Mouse (Mus musculus): Measurements from ENCODE around the gene Nsmf. TPM values are rescaled to one million over a fixed set of nuclear protein-coding genes. Genes with fewer than 3 reads are reported as not detected.

Nsmf gene
- polyA plus RNA-seq, 1 experiment, result 69.1 TPM

DNA sequence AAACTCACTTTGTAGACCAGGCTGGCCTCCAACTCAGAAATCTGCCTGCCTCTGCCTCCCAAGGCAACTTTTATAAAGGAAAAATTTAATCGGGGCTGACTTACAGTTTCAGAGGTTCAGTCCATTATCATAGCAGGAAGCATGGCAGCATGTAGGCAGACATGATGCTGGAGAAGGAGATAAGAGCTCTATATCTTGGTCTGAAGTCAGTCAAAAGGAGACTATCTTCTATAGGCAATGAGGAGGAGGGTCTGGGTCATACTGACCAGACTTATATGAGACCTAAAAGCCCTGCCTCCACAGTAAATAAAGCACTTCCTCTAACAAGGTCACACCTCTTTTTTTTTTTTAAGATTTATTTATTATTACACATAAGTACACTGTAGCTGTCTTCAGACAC, 10.1 kb downstream of the Nsmf start:
- Histone ChIP-seq H3K27ac (ENCODE audit: control insufficient read depth, insufficient read depth, low read depth, low read length) (no peak overlapping the region), H3K4me1 (ENCODE audit: control insufficient read depth, insufficient read depth, low read length) (no peaks in the 10 kb centered on the region), H3K4me3 (ENCODE audit: control insufficient read depth, low read depth, low read length) (no peak overlapping the region), H3K36me3 (ENCODE audit: control insufficient read depth, insufficient read depth, low read length) (no peaks in the 10 kb centered on the region; the same call in 1 of the 2 replicates), H3K27me3 (ENCODE audit: control insufficient read depth, insufficient read depth, low read length) (no peaks in the 10 kb centered on the region)
- TF ChIP-seq POLR2A (IDR thresholded peaks at IDR 0.05; ENCODE audit: control insufficient read depth, low read depth, low read length), result no peak
- no peak for TF ChIP-seq CTCF (IDR thresholded peaks at IDR 0.05; ENCODE audit: control insufficient read depth, insufficient read depth, insufficient replicate concordance, low read depth, low read length)

DNA sequence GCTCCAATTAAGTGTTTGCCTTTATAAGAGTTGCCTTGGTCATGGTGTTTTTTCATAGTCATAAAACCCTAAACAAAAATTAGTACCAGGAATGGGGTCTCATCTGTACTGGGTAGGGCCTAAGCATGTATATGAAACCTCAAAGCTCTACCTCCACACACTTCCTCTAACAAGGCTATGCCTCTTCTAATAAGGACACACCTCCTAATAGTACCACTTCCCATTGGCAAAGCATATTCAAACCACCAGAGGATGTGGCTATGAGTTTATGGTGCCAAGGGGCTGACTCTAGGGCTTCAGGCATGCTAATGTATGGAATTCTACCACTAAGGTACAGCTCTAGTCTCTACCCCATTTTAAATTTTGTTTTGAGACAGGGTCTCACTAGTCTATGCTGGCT, 11.4 kb downstream of the Nsmf start:
- Histone ChIP-seq H3K4me3 (ENCODE audit: control insufficient read depth, low read depth, low read length) (no peak overlapping the region), H3K36me3 (ENCODE audit: control insufficient read depth, insufficient read depth, low read length) (no peaks in the 10 kb centered on the region), H3K4me1 (ENCODE audit: control insufficient read depth, insufficient read depth, low read length) (no peaks in the 10 kb centered on the region), H3K27me3 (ENCODE audit: control insufficient read depth, insufficient read depth, low read length) (no peaks in the 10 kb centered on the region), H3K27ac (ENCODE audit: control insufficient read depth, insufficient read depth, low read depth, low read length) (no peak overlapping the region)
- no peak for TF ChIP-seq POLR2A (IDR thresholded peaks at IDR 0.05; ENCODE audit: control insufficient read depth, low read depth, low read length)
- TF ChIP-seq CTCF (IDR thresholded peaks at IDR 0.05; ENCODE audit: control insufficient read depth, insufficient read depth, insufficient replicate concordance, low read depth, low read length), result no peak

DNA sequence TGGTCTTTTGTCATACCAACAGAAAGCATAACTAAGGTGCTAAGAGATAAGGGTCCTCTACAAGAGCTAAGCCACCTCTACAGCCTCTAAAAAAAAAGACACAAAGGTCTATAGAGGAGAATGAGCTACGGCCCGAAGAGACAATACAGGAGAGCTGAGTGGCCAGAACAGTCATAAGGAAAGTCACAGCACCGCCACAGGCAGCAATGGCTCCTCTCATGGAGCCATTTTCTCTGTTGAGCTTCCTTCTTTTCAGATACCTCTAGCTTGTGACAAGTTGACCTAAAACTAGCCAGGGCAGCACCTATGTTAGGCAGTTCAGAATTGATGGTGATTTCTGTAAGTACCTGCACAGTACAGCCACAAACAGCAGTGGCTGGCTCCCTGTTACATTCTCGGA, 12.4 kb downstream of the Nsmf start:
- Histone ChIP-seq H3K27me3 (ENCODE audit: control insufficient read depth, insufficient read depth, low read length) (no peaks in the 10 kb centered on the region), H3K36me3 (ENCODE audit: control insufficient read depth, insufficient read depth, low read length) (no peaks in the 10 kb centered on the region), H3K27ac (ENCODE audit: control insufficient read depth, insufficient read depth, low read depth, low read length) (no peak overlapping the region), H3K4me3 (ENCODE audit: control insufficient read depth, low read depth, low read length) (no peak overlapping the region), H3K4me1 (ENCODE audit: control insufficient read depth, insufficient read depth, low read length) (no peaks in the 10 kb centered on the region)
- TF ChIP-seq CTCF (IDR thresholded peaks at IDR 0.05; ENCODE audit: control insufficient read depth, insufficient read depth, insufficient replicate concordance, low read depth, low read length) (no peak), POLR2A (IDR thresholded peaks at IDR 0.05; ENCODE audit: control insufficient read depth, low read depth, low read length) (no peak)

DNA sequence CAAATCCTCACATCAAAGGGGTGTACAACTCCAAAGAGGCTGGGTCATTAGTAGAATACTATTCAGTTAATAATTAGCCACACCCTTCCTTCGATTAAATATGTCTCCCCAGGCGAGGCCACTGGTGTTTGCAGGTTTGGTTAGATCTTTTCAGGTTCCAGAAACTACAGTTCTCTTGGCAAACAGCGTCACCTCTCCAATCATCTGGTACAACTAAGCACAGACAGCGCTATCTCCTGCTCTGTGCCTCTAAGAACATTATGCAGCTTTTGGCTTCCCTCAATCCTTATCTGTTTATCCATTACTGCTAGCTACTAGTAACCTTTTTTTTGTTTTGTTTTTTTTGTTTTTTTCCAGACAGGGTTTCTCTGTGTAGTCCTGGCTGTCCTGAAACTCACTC, 15.4 kb downstream of the Nsmf start:
- TF ChIP-seq POLR2A (IDR thresholded peaks at IDR 0.05; ENCODE audit: control insufficient read depth, low read depth, low read length) (no peak), CTCF (IDR thresholded peaks at IDR 0.05; ENCODE audit: control insufficient read depth, insufficient read depth, insufficient replicate concordance, low read depth, low read length) (no peak)
- no peak overlapping the region for H3K27ac ChIP-seq (ENCODE audit: control insufficient read depth, insufficient read depth, low read depth, low read length)
- no peaks in the 10 kb centered on the region for H3K27me3 ChIP-seq (ENCODE audit: control insufficient read depth, insufficient read depth, low read length)
- H3K4me1 ChIP-seq (ENCODE audit: control insufficient read depth, insufficient read depth, low read length), result no peaks in the 10 kb centered on the region
- H3K36me3 ChIP-seq (ENCODE audit: control insufficient read depth, insufficient read depth, low read length), result no peaks in the 10 kb centered on the region
- H3K4me3 ChIP-seq (ENCODE audit: control insufficient read depth, low read depth, low read length), result no peak overlapping the region

DNA sequence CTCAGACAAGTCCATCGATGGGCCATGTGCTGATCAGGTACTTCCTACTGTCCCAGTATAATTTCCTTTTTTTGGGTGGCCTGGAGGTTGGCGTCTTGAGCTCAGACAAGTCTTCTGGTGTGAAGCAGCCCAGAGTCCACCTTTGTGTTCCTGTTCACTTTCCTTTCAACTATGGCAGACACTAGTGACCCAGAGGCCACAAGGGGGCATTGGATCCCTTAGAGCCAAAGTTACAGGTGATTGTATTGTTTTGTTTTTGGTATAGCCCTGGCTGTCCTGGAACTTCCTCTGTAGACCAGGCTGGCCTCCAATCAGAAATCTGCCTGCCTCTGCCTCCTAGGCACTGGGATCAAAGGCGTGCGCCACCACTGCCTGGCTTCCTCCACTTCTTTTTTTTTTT, 18.2 kb downstream of the Nsmf start:
- no peaks in the 10 kb centered on the region for H3K36me3 ChIP-seq (ENCODE audit: control insufficient read depth, insufficient read depth, low read length)
- no peak overlapping the region for H3K4me3 ChIP-seq (ENCODE audit: control insufficient read depth, low read depth, low read length)

DNA sequence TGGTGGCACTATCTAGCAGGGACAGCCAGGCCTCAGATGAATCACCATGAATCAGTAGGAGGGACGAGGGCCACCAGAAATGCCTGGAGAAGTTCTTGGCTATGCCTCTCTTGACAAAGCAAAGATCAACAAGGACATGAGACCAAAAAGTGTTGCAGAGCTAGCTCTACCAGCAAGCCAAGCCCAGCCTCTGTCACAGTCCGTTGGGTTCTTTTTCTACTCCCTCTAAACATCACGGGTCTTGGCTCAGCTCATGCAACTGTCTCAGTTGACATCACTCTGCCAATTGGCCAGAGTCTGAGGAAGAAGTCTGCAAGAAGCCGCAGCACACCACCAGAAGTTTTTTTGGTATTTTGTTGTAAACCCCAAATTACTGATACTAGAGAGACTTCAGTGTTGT, 21.4 kb downstream of the Nsmf start:
- Histone ChIP-seq H3K27ac (ENCODE audit: control insufficient read depth, insufficient read depth, low read depth, low read length) (no peak overlapping the region), H3K4me1 (ENCODE audit: control insufficient read depth, insufficient read depth, low read length) (no peaks in the 10 kb centered on the region), H3K36me3 (ENCODE audit: control insufficient read depth, insufficient read depth, low read length) (no peaks in the 10 kb centered on the region), H3K27me3 (ENCODE audit: control insufficient read depth, insufficient read depth, low read length) (no peaks in the 10 kb centered on the region), H3K4me3 (ENCODE audit: control insufficient read depth, low read depth, low read length) (no peak overlapping the region)
- TF ChIP-seq CTCF (IDR thresholded peaks at IDR 0.05; ENCODE audit: control insufficient read depth, insufficient read depth, insufficient replicate concordance, low read depth, low read length), result no peak
- no peak for TF ChIP-seq POLR2A (IDR thresholded peaks at IDR 0.05; ENCODE audit: control insufficient read depth, low read depth, low read length)

More for the DNA sequence above, 18.2 kb downstream of the Nsmf start:
- Histone ChIP-seq H3K27ac (ENCODE audit: control insufficient read depth, insufficient read depth, low read depth, low read length) (no peak overlapping the region), H3K27me3 (ENCODE audit: control insufficient read depth, insufficient read depth, low read length) (no peaks in the 10 kb centered on the region), H3K4me1 (ENCODE audit: control insufficient read depth, insufficient read depth, low read length) (no peaks in the 10 kb centered on the region)
- TF ChIP-seq CTCF (IDR thresholded peaks at IDR 0.05; ENCODE audit: control insufficient read depth, insufficient read depth, insufficient replicate concordance, low read depth, low read length), result no peak
- no peak for TF ChIP-seq POLR2A (IDR thresholded peaks at IDR 0.05; ENCODE audit: control insufficient read depth, low read depth, low read length)

DNA sequence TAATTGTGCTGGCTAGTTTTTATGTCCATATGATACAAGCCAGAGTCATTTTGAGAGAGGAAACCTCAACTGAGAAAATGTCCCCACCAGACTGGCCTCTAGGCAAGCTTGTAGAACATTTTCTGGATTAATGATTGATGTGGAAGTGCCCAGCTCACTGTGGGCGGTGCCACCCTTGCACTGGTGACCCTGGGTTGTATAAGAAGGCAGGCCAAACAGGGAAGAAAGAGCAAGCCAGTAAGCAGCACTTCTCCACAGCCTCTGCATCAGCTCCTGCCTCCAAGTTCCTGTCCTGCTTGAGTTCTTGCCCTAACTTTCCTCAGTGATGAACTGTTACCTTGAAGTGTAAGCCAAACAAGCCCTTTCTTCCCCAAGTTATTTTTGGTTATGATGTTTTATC, 24.8 kb downstream of the Nsmf start:
- Histone ChIP-seq H3K27ac (ENCODE audit: control insufficient read depth, insufficient read depth, low read depth, low read length) (no peak overlapping the region), H3K4me1 (ENCODE audit: control insufficient read depth, insufficient read depth, low read length) (no peaks in the 10 kb centered on the region), H3K27me3 (ENCODE audit: control insufficient read depth, insufficient read depth, low read length) (no peaks in the 10 kb centered on the region), H3K4me3 (ENCODE audit: control insufficient read depth, low read depth, low read length) (no peak overlapping the region), H3K36me3 (ENCODE audit: control insufficient read depth, insufficient read depth, low read length) (no peaks in the 10 kb centered on the region)
- TF ChIP-seq CTCF (IDR thresholded peaks at IDR 0.05; ENCODE audit: control insufficient read depth, insufficient read depth, insufficient replicate concordance, low read depth, low read length) (no peak), POLR2A (IDR thresholded peaks at IDR 0.05; ENCODE audit: control insufficient read depth, low read depth, low read length) (no peak)

DNA sequence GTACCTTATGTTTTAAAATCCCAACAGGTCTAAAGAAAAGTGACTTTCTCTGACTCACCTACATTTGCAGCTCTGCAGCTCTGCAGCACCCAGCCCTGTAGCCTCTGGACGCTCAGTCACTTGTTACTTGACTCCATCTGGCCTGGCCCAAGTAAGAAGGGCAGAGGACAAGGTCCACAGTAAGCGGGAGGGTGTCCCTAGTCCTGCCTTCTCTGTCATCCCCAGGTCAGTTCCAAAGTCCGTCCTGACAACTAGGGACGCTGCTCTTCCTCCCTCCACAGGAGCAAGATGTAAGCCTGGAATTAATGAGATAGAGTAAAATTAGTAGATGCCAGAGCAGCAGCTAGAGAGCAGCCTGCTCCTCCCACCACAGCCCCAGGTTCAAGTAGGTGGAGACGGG, 25.9 kb downstream of the Nsmf start, which contains the start of gene Entpd8:
Gene Entpd8 (plus strand): TSS at position 229 of the 400 bp plus-strand sequence.
- H3K27ac ChIP-seq (ENCODE audit: control insufficient read depth, insufficient read depth, low read depth, low read length), result no peak within 1 kb of the TSS
- H3K27me3 ChIP-seq (ENCODE audit: control insufficient read depth, insufficient read depth, low read length), result no peaks in the 10 kb centered on the region
- no peaks in the 10 kb centered on the region for H3K36me3 ChIP-seq (ENCODE audit: control insufficient read depth, insufficient read depth, low read length)
- H3K4me3 ChIP-seq (ENCODE audit: control insufficient read depth, low read depth, low read length), result no peak within 1 kb of the TSS
- no peaks in the 10 kb centered on the region for H3K4me1 ChIP-seq (ENCODE audit: control insufficient read depth, insufficient read depth, low read length)
- TF ChIP-seq POLR2A (IDR thresholded peaks at IDR 0.05; ENCODE audit: control insufficient read depth, low read depth, low read length), result no peak
- no peak for TF ChIP-seq CTCF (IDR thresholded peaks at IDR 0.05; ENCODE audit: control insufficient read depth, insufficient read depth, insufficient replicate concordance, low read depth, low read length)

Data from testis, adult 2 months (tissue).